Mouse (Mus musculus) stomach, postnatal 0 days (tissue): ENCODE data around the gene Med26.

ENCODE experiments used
- CTCF ChIP-seq: IDR thresholded peaks from 2 replicates; pipeline ENCODE4 v1.5.1; 2016; ENCODE audit warnings: antibody characterized with exemption, low read depth, mild to moderate bottlenecking, moderate library complexity
- EP300 ChIP-seq: optimal IDR thresholded peaks from 2 replicates; pipeline ENCODE3; 2016; ENCODE audit warnings: antibody characterized with exemption

- TF ChIP-seq CTCF (no peak), EP300 (no peak)
Observed at GRCm38 (mm10) chr8:72570633-72571610, 22.9 kb upstream of the Med26 start, which contains the start of gene Smim7.
